Mouse (Mus musculus) yolk sac, embryonic 10.5 days (tissue): Measurements from ENCODE around the gene Fpr-rs4.
"Not testable (repeated sequence)": the region's sequence is repeated elsewhere in the genome, so short reads cannot be mapped to it uniquely, and the experiment has no call there.

Experiments used
- DNase-seq: peaks from one replicate; pipeline ENCODE4 v3.0.0-alpha.2; 2017; ENCODE audit warnings: low spot score

Fpr-rs4 gene

DNA sequence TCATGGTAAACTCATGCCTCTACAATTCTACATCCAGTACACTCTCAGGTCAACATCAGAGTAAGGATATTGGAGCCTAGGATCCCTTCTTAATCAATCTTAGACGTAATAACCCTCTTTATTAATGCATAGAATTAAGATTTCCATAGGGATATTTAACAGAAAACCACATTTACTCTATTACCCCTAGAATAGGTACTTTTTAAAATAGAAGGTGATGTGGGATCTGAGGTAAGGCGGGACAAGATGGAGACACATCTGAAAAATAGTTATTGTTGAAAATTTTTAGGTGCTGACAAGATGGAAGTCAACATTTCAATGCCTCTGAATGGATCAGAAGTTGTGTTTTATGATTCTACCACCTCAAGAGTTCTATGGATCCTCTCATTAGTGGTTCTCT lies at the start of gene Fpr-rs4:
Gene Fpr-rs4 (plus strand): TSS at position 301 of the 400 bp plus-strand sequence.
- no peak for DNase-seq

DNA sequence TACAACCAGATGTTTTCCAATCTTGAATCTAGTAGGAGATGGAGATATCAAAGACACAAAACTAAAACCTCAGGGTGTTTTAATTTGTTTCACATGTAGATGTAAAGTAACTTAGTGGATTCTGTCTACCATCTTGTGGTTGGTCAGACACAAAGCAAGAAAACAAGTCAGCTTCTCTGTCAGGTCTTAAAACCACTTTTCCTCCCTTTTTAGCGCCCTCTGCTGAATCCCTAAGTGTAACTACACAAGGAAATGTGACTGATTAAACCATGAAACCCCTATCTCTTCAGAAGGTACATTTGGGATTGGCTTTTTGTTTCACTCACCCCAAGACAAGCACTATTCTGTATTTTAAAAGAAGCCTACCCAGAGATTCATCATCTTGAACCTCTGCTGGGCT lies 48.1 kb upstream of the Fpr-rs4 start:
- DNase-seq: no peak

DNA sequence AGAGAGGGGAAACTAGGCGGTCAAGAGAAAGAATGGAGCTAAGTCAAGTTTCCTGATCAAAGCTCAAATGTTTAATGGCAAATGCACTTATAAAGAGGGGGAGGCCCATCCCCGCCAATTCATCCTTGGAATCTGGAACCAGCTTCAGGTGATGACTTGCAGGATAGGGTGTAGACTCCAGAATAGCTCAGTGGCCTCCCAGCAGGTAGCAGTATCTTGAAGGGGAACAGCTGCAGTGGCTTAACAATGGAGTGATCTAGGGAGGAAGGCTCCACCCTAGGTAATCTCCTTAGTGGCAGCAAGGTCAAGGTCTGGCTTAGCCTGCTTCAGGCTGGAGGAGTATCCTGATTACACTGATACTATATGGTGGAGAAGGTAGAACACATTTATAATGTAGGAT lies 40.3 kb upstream of the Fpr-rs4 start:
- DNase-seq: not testable (repeated sequence)

DNA sequence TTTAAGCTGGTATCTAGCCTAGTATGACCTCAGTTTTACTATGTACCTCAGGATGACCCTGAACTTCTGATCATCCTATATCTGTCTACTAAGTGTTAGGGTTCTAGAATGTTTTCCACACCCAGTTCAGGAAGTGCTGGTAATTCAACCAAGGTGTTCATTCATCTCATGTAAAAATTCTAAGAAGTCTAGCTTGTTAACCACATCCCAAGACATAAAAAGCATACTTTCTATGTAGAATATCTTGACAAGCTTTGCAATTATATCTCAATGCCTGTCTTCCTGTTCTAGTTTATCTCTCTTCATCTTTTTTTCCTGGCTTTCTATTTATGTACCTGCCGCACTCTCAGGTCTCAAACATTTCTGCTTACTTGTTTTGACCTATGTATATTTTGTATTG lies 16.8 kb upstream of the Fpr-rs4 start:
- DNase-seq: no peak

DNA sequence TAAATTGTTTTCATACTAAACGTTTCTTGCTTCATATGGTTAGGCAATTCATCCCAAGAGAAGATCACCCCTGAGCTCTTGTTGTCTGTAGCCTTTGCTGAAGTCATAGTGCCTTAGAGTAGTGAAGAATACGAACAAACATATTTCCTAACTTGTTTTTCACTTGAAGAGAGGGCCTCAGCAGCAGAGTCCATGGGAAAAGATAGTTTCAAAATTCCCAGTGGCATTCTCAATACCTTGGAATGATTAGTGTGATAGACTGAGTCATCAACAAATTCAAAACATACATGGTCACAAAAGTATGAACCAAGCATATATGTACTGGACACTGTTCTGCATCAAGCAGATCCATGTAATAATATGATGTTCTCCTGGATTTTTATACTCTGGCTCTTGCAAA lies 27.6 kb downstream of the Fpr-rs4 start, which contains the start of gene Vmn2r124:
Gene Vmn2r124 (plus strand): TSS at position 301 of the 400 bp plus-strand sequence.
- no peak for DNase-seq
